Mouse (Mus musculus): ENCODE measurements around the gene Tomm20.
A peak's percentile ranks its signal among the peaks of the same experiment; 100 is the strongest.
"Not testable (repeated sequence)": the region's sequence is repeated elsewhere in the genome, so short reads cannot be mapped to it uniquely, and the experiment has no call there.

Gene Tomm20

GRCm38 (mm10) chr8:126884202-126884926 is 61.3 kb downstream of the Tomm20 start:
- DNase-seq (ENCODE audit: low read depth), result peak; percentile 85

- DNase-seq (ENCODE audit: low read depth), result no peak
Measured at GRCm38 (mm10) chr8:126883752-126884151, 61.9 kb downstream of the Tomm20 start.

GRCm38 (mm10) chr8:126882586-126882985 is 63.1 kb downstream of the Tomm20 start:
- not testable (repeated sequence) for DNase-seq (ENCODE audit: low read depth)

GRCm38 (mm10) chr8:126881641-126882140 is 64.0 kb downstream of the Tomm20 start:
- peak; percentile 75 for DNase-seq (ENCODE audit: low read depth)
